Mouse (Mus musculus): ENCODE results near the gene Tmem178. TPM values are rescaled to one million over a fixed set of nuclear protein-coding genes. Genes with fewer than 3 reads are reported as not detected.

The Tmem178 gene
- polyA plus RNA-seq, 1 experiment from 2014 or later = 29.4 TPM

DNA sequence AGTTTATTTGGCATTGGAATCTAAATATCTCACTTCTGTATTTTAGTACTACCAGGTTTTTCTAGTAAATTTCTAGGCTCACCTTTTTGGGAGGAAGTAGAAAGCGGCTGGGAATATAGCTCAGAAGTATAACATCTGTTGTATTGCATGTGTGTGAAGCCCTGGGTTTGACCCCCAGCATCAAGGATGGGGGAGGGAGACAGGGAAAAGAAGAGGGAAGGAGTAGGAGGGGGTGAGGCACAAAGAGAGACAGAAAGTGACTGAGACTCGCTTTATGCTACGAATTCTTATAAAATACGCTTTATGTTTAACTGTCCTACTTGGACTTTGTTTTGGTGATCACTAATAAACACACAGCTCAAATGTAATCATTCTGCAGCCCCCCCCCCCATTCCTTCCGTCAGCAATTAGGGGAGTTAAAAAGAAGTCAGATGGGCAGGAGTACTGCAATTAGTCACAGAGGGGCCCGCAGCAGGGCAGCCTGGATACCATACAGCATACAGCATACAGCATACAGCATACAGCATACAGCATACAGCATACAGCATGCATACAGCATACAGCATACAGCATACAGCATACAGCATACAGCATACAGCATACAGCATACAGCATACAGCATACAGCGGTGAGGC lies 103.6 kb downstream of the Tmem178 start:
- Histone ChIP-seq H3K9ac (ENCODE audit: low read depth, low read length) (no peak overlapping the region), H3K4me1 (ENCODE audit: control insufficient read depth, insufficient read depth, low read depth, low read length) (no peaks in the 10 kb centered on the region), H3K27ac (ENCODE audit: low read depth, low read length) (no peak overlapping the region), H3K9me3 (ENCODE audit: control insufficient read depth, low read length) (no peaks in the 10 kb centered on the region), H3K4me3 (ENCODE audit: low read length) (no peak overlapping the region), H3K4me2 (ENCODE audit: low read length) (no peak overlapping the region), H3K27me3 (replicated peaks; ENCODE audit: control insufficient read depth, insufficient read depth, low read length) (no peaks in the 10 kb centered on the region), H3K36me3 (ENCODE audit: control insufficient read depth, insufficient read depth, low read length) (peaks cover 3% of the 10 kb centered on the region; the same call in 1 of the 2 replicates)
- ATAC-seq = no peak
- WGBS = 75% methylated on average over 7 of the region's 7 CpGs

Other genes starting within 250 kb of the Tmem178 start
- 17.7 and 19.4 TPM in 2 replicates for gene Map4k3, start 216.1 kb upstream of the Tmem178 start, polyA plus RNA-seq (2015; fragmentation: Nextera tagmentation; extraction: Ambion mirVana)
- gene Thumpd2, start 120.5 kb downstream of the Tmem178 start, polyA plus RNA-seq (2015; fragmentation: Nextera tagmentation; extraction: Ambion mirVana) = 7.6 and 7.8 TPM in 2 replicates

Data from hindbrain, embryonic 16.5 days (tissue).